Mouse (Mus musculus): ENCODE results near the gene Nanog. TPM values are rescaled to one million over a fixed set of nuclear protein-coding genes. Genes with fewer than 3 reads are reported as not detected.

The Nanog gene
- total RNA-seq, 1 experiment from 2014 or later = not detected

GRCm38 (mm10) chr6:122750579-122750978 lies 43.3 kb downstream of the Nanog start:
- ATAC-seq (replicated peaks; ENCODE audit: insufficient number of reproducible peaks, low FRiP score, low TSS enrichment, poor library complexity, severe bottlenecking) = no peak

- no peak for ATAC-seq (replicated peaks; ENCODE audit: insufficient number of reproducible peaks, low FRiP score, low TSS enrichment, poor library complexity, severe bottlenecking)
These were observed 48.6 kb downstream of the Nanog start for GRCm38 (mm10) chr6:122755913-122756312.

- peak; percentile 86 for ATAC-seq (replicated peaks; ENCODE audit: insufficient number of reproducible peaks, low FRiP score, low TSS enrichment, poor library complexity, severe bottlenecking)
These were observed 51.4 kb downstream of the Nanog start for GRCm38 (mm10) chr6:122758732-122759131.

- no peak for ATAC-seq (replicated peaks; ENCODE audit: insufficient number of reproducible peaks, low FRiP score, low TSS enrichment, poor library complexity, severe bottlenecking)
These were observed 53.8 kb downstream of the Nanog start for GRCm38 (mm10) chr6:122761011-122761599.

- no peak for ATAC-seq (replicated peaks; ENCODE audit: insufficient number of reproducible peaks, low FRiP score, low TSS enrichment, poor library complexity, severe bottlenecking)
These were observed 54.6 kb downstream of the Nanog start for GRCm38 (mm10) chr6:122761901-122762300.

GRCm38 (mm10) chr6:122762480-122762879 lies 55.2 kb downstream of the Nanog start:
- no peak for ATAC-seq (replicated peaks; ENCODE audit: insufficient number of reproducible peaks, low FRiP score, low TSS enrichment, poor library complexity, severe bottlenecking)

- ATAC-seq (replicated peaks; ENCODE audit: insufficient number of reproducible peaks, low FRiP score, low TSS enrichment, poor library complexity, severe bottlenecking) = no peak
These were observed 55.8 kb downstream of the Nanog start for GRCm38 (mm10) chr6:122762952-122763700.

GRCm38 (mm10) chr6:122763844-122764445 lies 56.7 kb downstream of the Nanog start:
- ATAC-seq (replicated peaks; ENCODE audit: insufficient number of reproducible peaks, low FRiP score, low TSS enrichment, poor library complexity, severe bottlenecking) = 0 out of 2 replicates have a peak, but pooled peaks have one; percentile 23

Other genes starting within 250 kb of the Nanog start
- gene Rimklb, start 208.7 kb upstream of the Nanog start, total RNA-seq (2017) = not detected in 3 replicates
- not detected in 3 replicates for gene Mfap5, start 201.6 kb upstream of the Nanog start, total RNA-seq (2017)
- 1.6 TPM in 1 of 3 replicates, not detected in the others for gene Aicda, start 153.7 kb upstream of the Nanog start, total RNA-seq (2017)
- 129 to 219 TPM (median 170 TPM) in 3 replicates for gene Apobec1, start 105.0 kb upstream of the Nanog start, total RNA-seq (2017)
- 1.7 to 3.5 TPM (median 2.5 TPM) in 3 replicates for gene Gdf3, start 97.4 kb upstream of the Nanog start, total RNA-seq (2017)
- gene Dppa3, start 81.1 kb upstream of the Nanog start, total RNA-seq (2017) = 8.6 TPM in 1 of 3 replicates, not detected in the others
- 57.5 to 73.6 TPM (median 60.1 TPM) in 3 replicates for gene Slc2a3, start 94.2 kb downstream of the Nanog start, total RNA-seq (2017)
- 17.1 to 28.8 TPM (median 25.1 TPM) in 3 replicates for gene Foxj2, start 112.4 kb downstream of the Nanog start, total RNA-seq (2017)
- gene C3ar1, start 148.7 kb downstream of the Nanog start, total RNA-seq (2017) = 1.8 to 13.4 TPM (median 9.7 TPM) in 3 replicates
- gene Necap1, start 167.0 kb downstream of the Nanog start, total RNA-seq (2017) = 52.8 to 81.1 TPM (median 65.0 TPM) in 3 replicates
- 202 to 205 TPM (median 202 TPM) in 3 replicates for gene Clec4a1, start 214.4 kb downstream of the Nanog start, total RNA-seq (2017)
- 388 to 868 TPM (median 791 TPM) in 3 replicates for gene Clec4a3, start 245.0 kb downstream of the Nanog start, total RNA-seq (2017)

Data from monocyte, adult 5-6 weeks (primary cell).